Comparison of ENCODE assay signal across 24 mouse cellular contexts in genomic region chr16:24600260-24600948, GRCm38 (mm10).
A peak's percentile ranks its signal among the peaks of the same experiment; 100 is the strongest.
DNase-seq lines count a peak whose midpoint lies in the region; ATAC-seq and TF ChIP-seq lines count a peak whose summit lies in the region.
"Had no signal": no experiment of that assay in that cellular context is flagged by ENCODE, and none has a peak within 500 bp of the region (broad histone marks: within the 10 kb centered on the region; RNA-seq: fewer than 3 reads in every experiment).

No protein-coding gene starts in this region.

- no peaks in the 10 kb centered on the region for H3K4me1 ChIP-seq in forebrain, postnatal 0 days (ENCODE audit: insufficient read depth)
- no peaks in the 10 kb centered on the region for H3K4me1 ChIP-seq in forebrain, embryonic 15.5 days
- H3K4me1 ChIP-seq: intestine, embryonic 15.5 days had no signal

- no peak for TF ChIP-seq CTCF in forebrain, postnatal 0 days (IDR thresholded peaks at IDR 0.05; ENCODE audit: low read depth)

- ATAC-seq in forebrain, postnatal 0 days, result peak; percentile 50
- no peak; the same call in 1 of the 2 replicates for ATAC-seq in forebrain, embryonic 15.5 days (replicated peaks)
- ATAC-seq in CD4-positive, CD25-positive, alpha-beta regulatory T cell, adult 4 months, result peak; percentile 70
- ATAC-seq: intestine, embryonic 15.5 days; midbrain, embryonic 16.5 days had no signal

- peak; percentile 30 for DNase-seq in forebrain, postnatal 0 days
- DNase-seq in right cerebral cortex, adult 2 months (ENCODE audit: low spot score in 2 of 2), result peak; percentile 27 to 29
- no peak for DNase-seq in right cerebral cortex, postnatal 4 days
- peak; percentile 21 for DNase-seq in induced T-regulatory cell, adult 2 months (ENCODE audit: low read depth)
- DNase-seq in urinary bladder, postnatal 25 days (ENCODE audit: low spot score), result no peak
- no peak for DNase-seq in embryo, embryonic 11 days
- DNase-seq: adrenal gland, postnatal 10 days; cerebellum, adult 8-10 months; gastrocnemius, postnatal 36 days; heart, postnatal 4 days; kidney, adult 8-10 months; kidney, postnatal 10 days; layer of hippocampus, postnatal 36 days; spleen, adult 18-20 months; thymus, adult 18-20 months; thymus, postnatal 36 days had no signal

- 76% methylated on average over 14 of the region's 14 CpGs for WGBS in forebrain, postnatal 0 days
- 82% methylated on average over 14 of the region's 14 CpGs for WGBS in forebrain, embryonic 15.5 days

- no peaks in the 10 kb centered on the region for H3K36me3 ChIP-seq in forebrain, postnatal 0 days (ENCODE audit: insufficient read depth)
- no peaks in the 10 kb centered on the region for H3K36me3 ChIP-seq in forebrain, embryonic 15.5 days
- H3K36me3 ChIP-seq: embryonic facial prominence, embryonic 10.5 days; heart, embryonic 15.5 days; intestine, embryonic 15.5 days; midbrain, embryonic 10.5 days had no signal

- H3K27me3 ChIP-seq in forebrain, postnatal 0 days (ENCODE audit: insufficient read depth, low read length), result no peaks in the 10 kb centered on the region
- no peaks in the 10 kb centered on the region for H3K27me3 ChIP-seq in forebrain, embryonic 15.5 days
- H3K27me3 ChIP-seq: heart, embryonic 15.5 days; intestine, embryonic 15.5 days had no signal

- no peak overlapping the region for H3K4me2 ChIP-seq in forebrain, postnatal 0 days (ENCODE audit: low read depth)
- no peak overlapping the region for H3K4me2 ChIP-seq in forebrain, embryonic 15.5 days (replicated peaks)
- H3K4me2 ChIP-seq: heart, embryonic 15.5 days; hindbrain, embryonic 14.5 days; intestine, embryonic 15.5 days had no signal

- H3K27ac ChIP-seq in forebrain, postnatal 0 days (ENCODE audit: low read depth, low read length), result no peak overlapping the region
- no peak overlapping the region for H3K27ac ChIP-seq in forebrain, embryonic 15.5 days (replicated peaks)
- H3K27ac ChIP-seq: embryonic facial prominence, embryonic 10.5 days; heart, embryonic 15.5 days; hindbrain, embryonic 14.5 days; intestine, embryonic 15.5 days; midbrain, embryonic 10.5 days had no signal

- no peak overlapping the region for H3K4me3 ChIP-seq in forebrain, postnatal 0 days (ENCODE audit: low read depth, low read length)
- H3K4me3 ChIP-seq in forebrain, embryonic 15.5 days, result no peak overlapping the region
- H3K4me3 ChIP-seq: embryonic facial prominence, embryonic 10.5 days; heart, embryonic 15.5 days; intestine, embryonic 15.5 days; midbrain, embryonic 10.5 days had no signal

- no peak overlapping the region for H3K9ac ChIP-seq in forebrain, postnatal 0 days
- H3K9ac ChIP-seq in forebrain, embryonic 15.5 days (replicated peaks), result no peak overlapping the region
- H3K9ac ChIP-seq: heart, embryonic 15.5 days; hindbrain, embryonic 14.5 days; intestine, embryonic 15.5 days had no signal

- H3K9me3 ChIP-seq in forebrain, postnatal 0 days (ENCODE audit: low read length), result no peaks in the 10 kb centered on the region
- no peaks in the 10 kb centered on the region for H3K9me3 ChIP-seq in forebrain, embryonic 15.5 days
- H3K9me3 ChIP-seq: embryonic facial prominence, embryonic 10.5 days; heart, embryonic 15.5 days; intestine, embryonic 15.5 days; midbrain, embryonic 10.5 days had no signal

Comparison
In these comparisons a context has a peak if more than half of its experiments do, and no peak if none do; other contexts are left out.
1. DNase-seq: peak in forebrain, postnatal 0 days (single experiment), right cerebral cortex, adult 2 months (2 of 2) and induced T-regulatory cell, adult 2 months (single experiment); none in right cerebral cortex, postnatal 4 days (single experiment), urinary bladder, postnatal 25 days (single experiment) and embryo, embryonic 11 days (single experiment).